Mouse (Mus musculus) gastrocnemius, postnatal 10 days (tissue): ENCODE measurements around the gene Cpe. TPM values are rescaled to one million over a fixed set of nuclear protein-coding genes. Genes with fewer than 3 reads are reported as not detected.

Experiments used
- DNase-seq: peaks from one replicate; pipeline ENCODE4 v3.0.0; 2021; ENCODE audit warnings: mixed read lengths
- long read RNA-seq, 2 experiments: library from polyadenylated mRNA; stranded (forward); transcript quantifications; one replicate each; pipeline ENCODE4 v2.0.0; 2021
- total RNA-seq, 2 experiments: library from RNA; stranded (reverse); gene quantifications; 2 replicates each; pipeline ENCODE4 v1.2.3; 2021

Gene Cpe
- 100 to 1,000 TPM; 117 to 150 TPM for total RNA-seq
- long read RNA-seq, experiment 1, transcript Cpe-201 (9 exons, 2,117 nt): major isoform, 220 of 243 reads
- long read RNA-seq, experiment 1, partial matches to known transcripts: 17 of 243 reads
- long read RNA-seq, experiment 1, other reads (novel, unspliced or antisense): 6 of 243 reads
- long read RNA-seq, experiment 2, transcript Cpe-201 (9 exons, 2,117 nt): major isoform, 199 of 214 reads
- long read RNA-seq, experiment 2, partial matches to known transcripts: 12 of 214 reads
- long read RNA-seq, experiment 2, other reads (novel, unspliced or antisense): 3 of 214 reads

DNA sequence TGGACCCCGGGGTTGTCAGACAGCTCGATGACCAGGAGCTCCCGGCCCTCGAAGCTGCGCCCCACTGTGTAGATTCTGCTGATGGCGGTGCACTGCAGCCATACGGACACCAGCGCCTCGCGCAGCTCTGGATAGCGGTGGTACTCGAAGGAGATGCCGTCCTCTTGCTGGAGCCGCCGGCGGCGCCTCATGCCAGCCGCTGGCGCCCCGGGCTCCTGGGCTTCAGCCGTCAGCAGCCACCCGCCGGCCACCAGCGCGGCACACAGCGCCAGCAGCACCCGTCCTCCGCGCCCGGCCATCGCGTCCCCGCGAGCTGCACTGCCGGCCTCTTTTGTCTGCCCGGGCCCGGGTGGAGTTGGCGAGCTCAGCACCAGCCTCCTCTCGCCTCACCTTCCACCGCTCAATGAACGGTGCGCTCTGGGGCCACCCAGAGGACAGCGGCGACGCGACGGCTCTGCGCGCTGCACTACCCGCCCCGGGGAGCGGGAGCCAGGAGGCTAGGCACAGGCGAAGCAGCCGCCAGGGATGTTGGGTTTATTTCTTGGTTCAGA lies at the start of gene Cpe:
Cpe (minus strand) TSS at position 404 of the 551 bp plus-strand sequence.
- DNase-seq: peak; percentile 78

DNA sequence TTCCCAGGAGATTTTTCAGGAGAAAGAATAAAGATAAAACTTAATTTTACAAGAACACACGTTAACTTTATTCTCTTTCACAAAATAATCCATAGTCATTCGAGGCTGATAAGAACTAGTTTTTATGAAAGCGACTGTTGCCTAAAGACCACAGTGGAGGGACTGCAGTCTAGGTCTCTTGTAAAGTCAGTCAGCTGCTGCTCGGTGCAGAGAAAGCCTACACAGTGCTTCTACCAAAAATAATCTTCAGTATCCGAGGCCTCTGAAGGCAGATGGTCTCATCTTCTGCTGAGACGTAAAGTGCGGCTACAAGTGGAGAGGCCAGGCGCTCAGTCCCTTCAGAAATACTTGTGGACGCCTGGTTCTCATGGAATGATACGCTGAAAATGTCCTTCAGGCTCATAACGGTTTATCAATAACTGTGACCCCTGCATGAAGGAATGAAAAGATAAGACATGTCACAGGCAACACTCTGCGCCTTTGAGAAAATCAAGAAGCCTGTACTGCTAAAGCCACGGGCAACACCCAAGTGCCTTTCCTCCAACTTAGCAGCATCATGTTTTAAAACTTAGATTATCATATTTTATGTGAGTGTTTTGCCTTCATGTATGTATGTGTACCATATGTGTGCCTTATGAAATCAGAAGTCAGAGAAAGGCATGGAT lies 47.8 kb upstream of the Cpe start:
- no peak for DNase-seq

DNA sequence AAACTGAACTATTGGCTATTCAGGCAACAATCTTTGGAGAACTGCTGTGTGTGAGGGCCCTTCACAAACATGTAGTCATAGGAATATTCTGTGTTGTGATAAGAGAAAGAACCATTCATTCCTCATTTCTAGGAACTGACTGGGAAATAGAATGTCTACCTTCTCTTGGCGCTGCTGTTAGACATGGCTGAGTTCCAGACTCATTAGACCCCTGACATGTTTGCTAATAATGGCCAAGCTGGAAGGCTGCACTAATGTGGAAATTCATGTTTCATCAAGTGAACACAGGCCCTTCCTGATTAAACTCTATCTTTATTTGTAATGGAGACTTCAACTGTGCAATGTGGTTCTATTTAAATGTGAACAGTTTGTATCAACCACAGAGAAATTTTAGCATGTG lies 46.1 kb upstream of the Cpe start:
- DNase-seq: no peak

DNA sequence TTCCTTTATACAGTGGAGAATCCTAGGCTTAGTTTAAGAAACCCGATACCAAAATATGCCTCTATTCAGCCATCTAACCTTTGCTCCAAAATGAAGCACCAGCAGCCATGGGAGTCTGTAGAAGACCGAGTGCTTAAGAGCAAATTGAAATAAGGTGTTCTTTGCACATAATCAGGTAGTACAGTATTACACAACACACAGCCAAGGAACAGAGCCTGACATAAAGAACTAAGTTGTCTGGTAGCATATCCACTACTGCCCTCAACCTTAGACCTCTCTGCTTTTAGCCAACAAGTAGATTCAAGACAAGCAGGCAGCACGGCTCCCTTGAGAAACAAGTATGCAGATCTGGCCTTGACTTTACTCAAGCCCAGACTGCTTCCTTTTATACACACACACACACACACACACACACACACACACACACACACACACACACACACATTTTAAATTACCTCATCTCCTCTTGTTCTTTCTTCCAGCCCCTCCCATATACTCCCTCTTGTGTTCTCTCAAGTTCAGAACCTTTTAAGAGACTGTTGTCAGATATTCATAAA lies 44.0 kb upstream of the Cpe start:
- no peak for DNase-seq

DNA sequence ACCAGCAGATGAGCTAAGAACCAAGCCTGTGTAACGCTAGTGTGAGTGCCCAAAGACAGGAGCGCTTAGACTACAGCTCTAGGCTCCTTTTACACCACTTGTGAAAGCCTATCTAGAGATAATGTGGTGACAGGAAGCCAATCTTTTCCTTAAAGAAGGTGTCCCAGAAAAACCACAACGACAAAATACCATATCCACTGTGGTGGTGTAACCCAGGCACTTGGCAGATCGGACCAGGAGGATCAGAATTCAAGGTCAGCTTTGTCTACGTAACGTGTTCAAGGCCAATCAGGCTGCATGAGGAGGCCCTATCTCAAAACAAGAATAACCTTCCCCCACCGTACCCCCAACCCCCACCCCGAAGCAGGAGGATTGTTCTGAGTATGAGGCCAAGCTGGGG lies 42.3 kb upstream of the Cpe start:
- DNase-seq: no peak

DNA sequence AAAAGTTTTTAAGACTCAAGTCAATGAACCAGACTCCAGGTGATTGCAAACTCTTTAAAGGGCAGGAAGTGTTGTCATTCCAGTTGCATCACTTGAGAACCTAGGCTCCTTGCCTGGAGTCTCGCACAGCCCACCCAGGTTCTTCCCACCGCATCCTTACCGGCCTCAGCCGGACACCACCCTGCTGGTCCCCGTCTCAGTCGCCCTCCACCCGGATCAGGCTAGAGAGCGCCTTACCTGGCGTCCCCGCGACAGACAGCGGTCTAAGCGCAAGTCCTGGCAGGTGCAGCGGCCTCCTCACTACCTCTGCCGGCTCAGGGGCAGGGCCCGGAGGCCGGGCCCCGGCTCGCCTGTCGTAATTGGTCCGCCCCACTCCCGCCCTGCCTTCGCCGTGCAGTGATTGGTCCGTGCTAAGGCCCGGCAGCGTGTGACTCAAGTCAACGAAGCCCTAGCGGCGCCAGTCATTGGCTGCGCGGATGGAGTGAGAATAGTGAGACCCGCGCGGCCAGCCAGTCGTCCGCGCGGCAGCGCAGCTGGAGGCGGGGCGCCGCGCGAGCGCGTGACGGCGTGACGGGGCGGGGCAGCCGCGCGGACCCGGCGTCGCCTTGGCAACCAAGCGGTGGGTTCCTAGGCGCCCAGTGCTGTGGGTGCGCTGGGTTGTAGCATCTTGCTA lies 40.6 kb upstream of the Cpe start, which contains the start of gene Msmo1:
Msmo1 (minus strand) TSS at position 522 of the 673 bp plus-strand sequence.
- peak; percentile 91 for DNase-seq

DNA sequence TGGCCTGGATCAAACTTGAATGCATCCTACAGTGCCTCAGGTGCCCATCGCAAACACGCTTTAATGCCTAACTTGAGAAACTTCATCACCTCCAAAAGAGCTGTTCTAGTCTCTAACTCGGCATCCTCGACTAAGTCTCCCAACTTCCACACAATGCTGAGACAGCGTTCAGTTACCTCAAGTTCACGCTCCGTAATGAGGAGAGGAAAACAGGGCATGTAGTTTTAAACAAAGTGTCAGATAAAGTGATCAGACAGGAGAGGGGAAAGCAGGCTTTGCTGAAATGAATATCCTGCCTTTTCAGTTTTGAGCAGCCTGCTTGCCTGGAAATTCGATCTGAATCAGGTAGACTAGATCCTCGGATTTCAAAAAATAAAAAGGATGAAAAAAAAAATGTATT lies 39.7 kb upstream of the Cpe start:
- DNase-seq: no peak

DNA sequence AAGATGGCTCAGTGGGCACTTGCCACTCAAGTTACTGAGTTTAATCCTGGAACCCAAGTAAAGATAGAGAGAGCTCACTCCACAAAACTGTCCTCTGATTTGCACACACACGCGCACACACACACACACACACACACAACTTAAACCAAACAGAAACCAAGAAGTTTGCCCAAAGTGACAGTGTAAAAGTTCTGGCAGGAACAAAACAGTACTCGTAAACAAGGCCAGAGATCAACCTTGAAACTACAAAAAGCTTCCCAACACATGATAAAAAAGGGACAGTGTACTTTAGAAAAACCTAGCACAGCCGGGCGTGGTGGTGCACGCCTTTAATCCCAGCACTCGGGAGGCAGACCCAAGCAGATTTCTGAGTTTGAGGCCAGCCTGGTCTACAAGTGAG lies 35.3 kb upstream of the Cpe start:
- DNase-seq: no peak

DNA sequence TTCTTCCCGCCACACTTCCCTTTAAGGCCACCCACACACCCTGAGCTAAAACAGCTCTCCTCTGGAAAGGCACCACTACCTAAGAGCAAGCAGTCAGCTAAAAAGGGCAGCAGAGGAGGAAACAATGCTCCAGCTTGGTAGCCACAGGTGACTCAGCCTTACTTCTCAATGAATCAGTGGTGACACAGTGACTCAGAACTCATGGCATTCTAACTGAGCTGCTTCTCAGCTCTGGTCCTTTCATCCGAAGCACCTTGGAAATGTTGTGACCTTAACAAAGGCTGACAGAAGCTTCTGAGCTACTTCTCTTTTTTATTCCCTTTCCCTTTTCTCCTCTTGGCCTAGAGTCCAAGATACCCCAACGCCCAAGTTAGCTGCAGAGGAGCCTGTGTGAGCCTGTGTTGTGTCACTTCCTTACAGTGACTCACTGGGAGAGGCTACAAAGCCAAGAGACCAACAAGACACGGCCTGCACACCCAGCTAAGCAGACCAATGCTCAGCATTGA lies 33.4 kb upstream of the Cpe start:
- no peak for DNase-seq

DNA sequence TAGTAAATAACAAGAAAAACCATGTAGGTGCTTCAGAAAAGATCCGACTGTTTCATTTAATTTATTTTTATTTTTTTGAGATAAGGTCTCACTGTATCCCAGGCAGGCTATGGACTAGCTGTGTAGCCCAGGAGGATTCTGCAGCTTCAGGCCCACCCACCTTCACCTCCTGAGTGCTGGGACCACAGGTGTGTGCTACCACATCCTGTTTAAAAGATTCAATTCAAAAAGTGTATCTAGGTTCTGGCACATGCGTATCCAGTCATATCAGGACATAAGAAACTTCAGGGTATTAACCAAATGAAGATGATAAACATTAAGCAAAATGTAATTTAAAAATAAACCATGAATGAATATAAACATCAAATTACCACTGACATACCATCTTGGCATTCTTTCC lies 30.4 kb upstream of the Cpe start:
- DNase-seq: no peak

DNA sequence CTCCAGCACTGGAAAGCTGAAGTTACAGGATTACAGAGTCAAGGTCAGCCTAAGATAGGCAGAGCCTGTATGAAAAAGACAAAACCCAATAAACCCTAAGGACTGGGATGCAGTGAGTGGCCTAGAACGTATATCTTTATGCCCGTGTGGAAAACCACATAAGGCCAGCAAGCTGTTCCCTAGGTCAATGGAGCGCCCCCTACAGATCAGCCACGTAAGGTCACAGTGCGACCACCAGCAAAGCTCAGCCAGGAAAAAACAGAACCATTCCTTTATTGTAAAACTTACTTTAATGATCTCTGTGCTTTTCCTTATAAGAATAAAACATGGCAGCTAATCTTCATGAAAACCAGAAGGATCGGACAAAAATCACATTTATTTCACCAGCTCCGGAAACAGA lies 25.0 kb upstream of the Cpe start:
- no peak for DNase-seq

DNA sequence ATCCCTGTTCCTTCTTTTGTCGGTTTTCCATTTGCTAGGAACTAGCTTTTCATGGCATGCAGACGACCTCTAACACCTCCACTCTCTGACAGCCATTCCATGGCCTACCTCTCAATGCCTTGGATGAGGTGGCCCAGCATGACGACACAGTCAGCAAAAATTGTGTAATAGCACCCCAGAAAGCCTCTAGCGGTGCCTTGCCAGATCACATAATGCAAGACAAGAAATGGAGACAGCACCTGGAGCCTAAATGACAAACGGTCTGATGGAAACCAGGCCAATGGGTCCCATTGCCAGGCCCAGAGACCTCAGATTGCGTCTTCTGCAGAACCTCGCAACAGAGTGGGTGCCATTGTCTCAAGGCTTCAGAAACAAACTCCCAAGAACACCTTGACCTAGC lies 19.6 kb upstream of the Cpe start:
- DNase-seq: no peak

DNA sequence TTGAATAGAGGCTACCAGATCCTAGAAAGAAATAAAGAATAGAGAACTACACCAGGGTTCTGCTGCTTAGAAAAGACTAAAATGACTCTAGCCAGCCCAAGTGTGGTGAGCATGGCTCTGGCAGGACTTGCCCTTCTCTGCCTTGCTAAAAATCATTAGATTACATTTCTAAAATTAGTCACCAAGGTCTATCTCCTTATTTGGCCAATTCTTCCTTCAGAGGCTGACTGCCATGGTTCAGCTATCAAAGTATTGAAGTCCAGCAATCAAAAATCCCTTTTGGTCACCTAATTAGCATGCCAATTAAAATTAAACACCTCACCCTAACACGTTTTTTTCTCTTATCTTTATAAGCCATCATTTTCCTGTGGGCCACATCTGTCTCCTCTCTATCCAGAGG lies 18.7 kb upstream of the Cpe start:
- no peak for DNase-seq

DNA sequence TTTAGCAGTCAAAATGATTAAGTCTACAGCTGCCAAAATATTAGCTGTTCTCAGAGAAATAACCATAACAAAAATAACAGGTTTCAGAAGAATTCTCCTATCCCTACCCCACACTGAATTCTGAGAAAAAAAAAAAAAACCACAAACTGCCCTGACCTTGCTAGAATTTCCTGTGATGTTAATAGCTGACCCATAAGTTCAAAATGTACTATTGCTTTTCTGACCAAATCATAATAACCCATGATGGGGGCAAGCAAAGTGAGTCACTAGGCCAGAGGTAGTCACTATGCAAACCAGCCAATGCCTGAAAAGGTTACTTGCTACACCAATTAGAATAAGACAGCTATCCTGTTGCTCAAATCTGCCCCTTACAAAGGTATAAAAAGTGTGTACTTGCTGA lies 14.6 kb upstream of the Cpe start:
- DNase-seq: no peak

DNA sequence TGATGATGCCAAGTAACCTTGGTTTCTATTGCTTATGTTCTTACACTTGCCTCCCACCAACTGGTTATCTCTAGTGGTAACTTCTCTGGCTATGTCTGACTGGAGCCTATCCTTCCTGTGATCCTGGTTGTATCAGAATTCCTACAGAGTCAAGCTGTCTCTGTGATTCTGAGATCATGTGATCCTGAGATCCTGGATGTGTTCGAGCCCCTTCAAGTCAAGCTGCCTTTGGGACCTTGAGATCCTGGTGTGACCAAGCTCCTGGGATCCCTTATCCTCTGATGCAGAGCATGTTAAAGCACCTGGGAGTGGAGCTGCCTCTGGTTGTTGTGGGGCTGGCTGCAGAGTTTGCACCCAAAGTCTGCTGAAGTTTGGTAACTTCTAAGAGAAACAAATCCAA lies 10.3 kb upstream of the Cpe start:
- no peak for DNase-seq

DNA sequence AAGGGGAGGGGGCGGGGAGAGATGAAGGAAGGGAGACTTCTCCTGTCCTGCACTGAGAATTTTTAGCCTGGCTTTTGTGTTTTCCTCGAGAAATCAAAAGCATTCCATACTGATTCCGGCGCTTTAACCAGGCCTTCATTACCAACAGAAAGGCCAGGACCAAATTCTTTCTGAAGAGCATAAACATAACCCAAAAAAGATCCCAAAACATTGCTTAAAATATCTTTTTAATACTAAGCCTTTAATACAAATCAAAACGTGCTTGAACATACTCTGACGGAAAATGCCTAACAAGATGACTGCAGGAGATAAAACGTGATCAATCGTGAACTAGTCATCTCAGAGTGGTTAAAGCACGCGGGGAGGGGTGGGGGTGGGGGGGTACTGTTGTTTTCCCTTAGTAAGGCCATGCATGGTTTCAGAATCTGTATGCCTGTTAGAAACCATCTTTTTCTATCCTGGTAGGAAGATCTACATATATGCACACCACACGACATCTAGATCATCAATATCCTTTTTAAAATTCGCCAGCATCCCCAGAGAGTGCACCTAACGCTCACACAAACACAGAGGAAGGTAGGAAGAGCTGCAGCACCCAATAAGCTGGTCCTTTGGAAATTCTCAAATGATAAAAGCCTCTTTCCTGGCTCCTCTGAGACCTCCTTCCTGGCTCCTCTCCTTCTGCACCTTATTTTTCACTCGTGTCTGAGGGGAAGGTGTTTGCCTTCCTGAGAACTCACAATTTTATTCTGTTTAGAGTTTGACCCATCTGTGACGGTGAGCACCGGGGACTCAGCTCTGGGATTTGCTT lies 1.1 kb downstream of the Cpe start:
- no peak for DNase-seq

DNA sequence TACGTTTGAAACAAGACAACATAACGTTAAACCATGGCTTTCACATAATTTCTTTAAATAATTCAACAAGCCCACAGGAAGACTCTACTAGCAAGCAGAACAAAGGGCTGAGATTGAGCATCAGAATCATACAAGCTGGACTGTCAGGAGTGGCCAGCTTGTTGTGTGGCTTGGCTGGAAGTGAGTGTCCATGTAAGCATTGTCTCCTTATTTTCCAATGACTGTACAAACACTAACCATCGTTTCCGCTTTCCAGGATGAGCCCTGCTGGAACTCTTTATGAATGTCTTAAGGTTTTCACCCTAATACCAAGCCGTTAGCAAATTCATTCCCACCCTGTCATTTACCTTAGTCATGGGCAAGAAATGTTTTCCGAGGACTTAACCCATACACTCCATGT lies 2.0 kb downstream of the Cpe start:
- no peak for DNase-seq

DNA sequence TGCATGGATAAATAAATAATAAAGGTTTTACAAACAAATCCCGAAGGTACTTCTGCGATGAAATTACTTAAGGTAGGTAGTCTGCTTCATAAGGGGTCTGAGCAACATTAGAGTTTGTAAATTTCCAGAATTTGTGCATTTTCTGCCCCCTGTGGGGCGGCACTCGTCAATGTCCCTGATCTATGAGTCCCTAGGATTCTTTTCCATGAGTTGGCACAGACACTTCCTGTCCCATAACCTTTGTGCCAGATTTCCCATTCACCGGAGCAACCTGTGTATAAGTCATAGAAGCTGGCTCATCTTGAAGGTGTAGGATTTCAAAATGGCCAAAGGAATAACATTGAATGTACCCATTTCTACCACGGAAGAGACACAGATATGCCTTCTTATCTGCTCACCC lies 2.5 kb downstream of the Cpe start:
- no peak for DNase-seq

DNA sequence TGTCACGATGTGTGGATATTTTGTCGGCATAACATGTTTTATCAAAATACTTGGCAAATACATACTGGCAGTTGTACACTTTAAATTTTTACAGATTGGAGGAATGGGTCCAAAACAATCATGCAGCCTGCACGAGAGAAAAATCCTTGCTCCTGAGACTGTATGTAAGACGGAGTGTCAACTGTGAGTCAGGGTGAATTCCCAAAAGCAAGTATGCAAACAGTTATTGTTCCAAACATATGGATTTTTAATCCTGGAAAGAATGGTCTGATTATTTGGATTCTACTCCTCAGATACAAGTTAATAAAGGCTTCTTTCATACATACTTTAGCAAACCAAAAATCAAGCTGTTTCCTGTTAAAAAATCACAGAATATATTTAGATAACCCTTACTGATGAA lies 4.1 kb downstream of the Cpe start:
- DNase-seq: no peak

DNA sequence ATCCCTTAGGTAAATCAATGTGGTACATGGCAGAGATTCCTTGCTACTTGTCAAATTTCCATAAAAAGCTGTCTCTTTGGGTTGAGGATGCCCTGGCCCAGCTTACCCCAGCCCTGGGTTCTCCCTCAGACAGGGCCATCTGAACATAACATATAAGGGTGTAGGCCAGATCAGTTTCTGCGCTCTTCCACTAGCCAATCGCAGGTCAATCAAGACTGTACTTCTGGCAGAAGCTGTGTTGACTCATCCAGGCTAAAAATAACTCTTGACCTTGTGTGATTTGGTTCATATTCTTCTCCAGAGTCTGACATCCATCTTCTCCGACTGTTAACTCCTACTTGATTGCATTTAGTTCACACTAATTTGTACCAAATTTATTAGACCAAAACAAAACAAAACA lies 4.7 kb downstream of the Cpe start:
- no peak for DNase-seq

DNA sequence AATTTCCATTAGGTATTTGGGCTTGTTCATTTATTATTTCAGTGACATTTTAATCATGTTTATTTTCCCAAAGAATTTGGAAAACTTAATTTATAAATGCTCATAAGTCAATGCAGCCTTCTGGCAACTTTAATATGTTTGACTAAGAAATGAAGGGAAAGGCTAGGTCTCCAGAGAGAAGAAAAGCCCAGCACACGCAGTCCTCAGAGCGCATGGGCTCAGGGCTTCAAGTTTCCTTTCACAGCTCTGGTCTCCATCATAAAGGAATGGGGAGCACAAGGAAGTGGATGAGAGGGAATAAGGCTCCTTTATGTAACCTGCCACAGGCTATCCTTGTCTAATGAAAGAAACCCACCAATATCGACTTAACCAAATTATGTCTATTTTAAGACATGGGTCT lies 10.4 kb downstream of the Cpe start:
- no peak for DNase-seq

DNA sequence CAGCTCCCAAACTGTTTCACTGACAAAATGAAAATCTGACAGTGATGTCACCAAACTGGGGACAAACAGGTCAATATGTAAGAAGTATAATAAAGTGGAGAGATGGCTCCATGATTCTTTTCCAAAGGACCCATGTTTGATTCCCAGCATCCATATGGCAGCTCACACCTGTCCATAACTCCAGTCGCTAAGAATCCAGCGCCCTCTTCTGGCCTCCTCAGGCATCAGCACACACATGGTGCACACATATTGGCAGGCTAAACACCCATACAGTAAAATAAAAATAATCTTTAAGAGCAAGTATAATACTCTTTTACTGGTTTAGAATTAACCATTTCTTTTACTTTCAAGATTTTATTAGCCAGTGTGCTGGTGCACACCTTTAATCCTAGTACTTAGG lies 16.5 kb downstream of the Cpe start:
- no peak for DNase-seq
